Mouse (Mus musculus): Measurements from ENCODE around the gene Plekha4. TPM values are rescaled to one million over a fixed set of nuclear protein-coding genes. Genes with fewer than 3 reads are reported as not detected.

Plekha4 gene
- total RNA-seq, 2 experiments from 2014 or later, result 2.0 to 2.5 TPM

Other genes with a start within 250 kb of the Plekha4 start
- not detected for gene Slc6a21, start 248.8 kb upstream of the Plekha4 start, total RNA-seq (2021)
- gene Trpm4, start 192.6 kb upstream of the Plekha4 start, total RNA-seq (2021), result 10 to 100 TPM; 20.0 to 27.9 TPM
- 100 to 1,000 TPM; 954 to 975 TPM for gene Hrc, start 191.0 kb upstream of the Plekha4 start, total RNA-seq (2021)
- under 1 TPM in 1 of 2 experiments, not detected in 1; 0.33 TPM for gene Ppfia3, start 159.3 kb upstream of the Plekha4 start, total RNA-seq (2021)
- 1 to 10 TPM; 1.7 to 2.3 TPM for gene Lin7b, start 155.7 kb upstream of the Plekha4 start, total RNA-seq (2021)
- 10 to 100 TPM; 81.1 to 85.7 TPM for gene Snrnp70, start 130.6 kb upstream of the Plekha4 start, total RNA-seq (2021)
- gene Kcna7, start 120.7 kb upstream of the Plekha4 start, total RNA-seq (2021), result 1 to 10 TPM; 6.1 to 7.4 TPM
- gene Ntf5, start 112.6 kb upstream of the Plekha4 start, total RNA-seq (2021), result under 1 TPM; 0.25 to 0.28 TPM
- not detected for gene Lhb, start 105.5 kb upstream of the Plekha4 start, total RNA-seq (2021)
- gene Gys1, start 91.5 kb upstream of the Plekha4 start, total RNA-seq (2021), result 100 to 1,000 TPM in 1 of 2 experiments, 10 to 100 TPM in 1; 99.2 to 105 TPM
- gene Ruvbl2, start 88.2 kb upstream of the Plekha4 start, total RNA-seq (2021), result 10 to 100 TPM; 25.2 to 26.5 TPM
- 100 to 1,000 TPM; 287 to 382 TPM for gene Ftl1, start 66.4 kb upstream of the Plekha4 start, total RNA-seq (2021)
- gene Bax, start 59.4 kb upstream of the Plekha4 start, total RNA-seq (2021), result 10 to 100 TPM; 23.4 to 24.1 TPM
- gene Tulp2, start 44.5 kb upstream of the Plekha4 start, total RNA-seq (2021), result not detected
- 10 to 100 TPM in 1 of 2 experiments, 1 to 10 TPM in 1; 8.7 to 12.3 TPM for gene Gm45808, start 39.5 kb upstream of the Plekha4 start, total RNA-seq (2021)
- gene Dhdh, start 37.5 kb upstream of the Plekha4 start, total RNA-seq (2021), result 10 to 100 TPM in 1 of 2 experiments, 1 to 10 TPM in 1; 7.9 to 13.1 TPM
- 100 to 1,000 TPM; 129 to 143 TPM for gene Nucb1, start 15.9 kb upstream of the Plekha4 start, total RNA-seq (2021)
- gene Ppp1r15a, start 62 bp upstream of the Plekha4 start, total RNA-seq (2021), result 10 to 100 TPM; 31.6 to 33.7 TPM
- gene Hsd17b14, start 28.6 kb downstream of the Plekha4 start, total RNA-seq (2021), result under 1 TPM in 1 of 2 experiments, not detected in 1; 0.41 TPM
- gene Bcat2, start 43.8 kb downstream of the Plekha4 start, total RNA-seq (2021), result 100 to 1,000 TPM; 225 to 264 TPM
- gene Fgf21, start 89.2 kb downstream of the Plekha4 start, total RNA-seq (2021), result not detected
- gene Fut1, start 91.0 kb downstream of the Plekha4 start, total RNA-seq (2021), result not detected
- gene Izumo1, start 95.5 kb downstream of the Plekha4 start, total RNA-seq (2021), result under 1 TPM; 0.17 to 0.26 TPM
- 10 to 100 TPM; 21.6 to 26.8 TPM for gene Rasip1, start 101.2 kb downstream of the Plekha4 start, total RNA-seq (2021)
- gene Mamstr, start 113.6 kb downstream of the Plekha4 start, total RNA-seq (2021), result 1 to 10 TPM; 2.4 to 2.6 TPM
- under 1 TPM; 0.42 to 0.46 TPM for gene Fut2, start 140.1 kb downstream of the Plekha4 start, total RNA-seq (2021)
- gene Ntn5, start 157.7 kb downstream of the Plekha4 start, total RNA-seq (2021), result not detected
- under 1 TPM; 0.18 to 0.30 TPM for gene Sec1, start 168.1 kb downstream of the Plekha4 start, total RNA-seq (2021)
- gene Car11, start 173.5 kb downstream of the Plekha4 start, total RNA-seq (2021), result 1 to 10 TPM; 3.4 to 5.9 TPM
- gene Dbp, start 178.8 kb downstream of the Plekha4 start, total RNA-seq (2021), result 10 to 100 TPM; 12.1 to 15.0 TPM
- gene Rpl18, start 189.1 kb downstream of the Plekha4 start, total RNA-seq (2021), result 100 to 1,000 TPM; 574 to 615 TPM
- gene Sphk2, start 191.7 kb downstream of the Plekha4 start, total RNA-seq (2021), result 10 to 100 TPM; 18.4 to 20.2 TPM
- under 1 TPM; 0.30 to 0.62 TPM for gene Fam83e, start 194.9 kb downstream of the Plekha4 start, total RNA-seq (2021)
- gene Spaca4, start 199.5 kb downstream of the Plekha4 start, total RNA-seq (2021), result not detected

Data from heart, adult 18-20 months (tissue).